Mouse (Mus musculus): ENCODE results near the gene Susd1. TPM values are rescaled to one million over a fixed set of nuclear protein-coding genes. Genes with fewer than 3 reads are reported as not detected.

Susd1 gene
- total RNA-seq, 2 experiments from 2014 or later: 2.3 to 4.1 TPM

DNA sequence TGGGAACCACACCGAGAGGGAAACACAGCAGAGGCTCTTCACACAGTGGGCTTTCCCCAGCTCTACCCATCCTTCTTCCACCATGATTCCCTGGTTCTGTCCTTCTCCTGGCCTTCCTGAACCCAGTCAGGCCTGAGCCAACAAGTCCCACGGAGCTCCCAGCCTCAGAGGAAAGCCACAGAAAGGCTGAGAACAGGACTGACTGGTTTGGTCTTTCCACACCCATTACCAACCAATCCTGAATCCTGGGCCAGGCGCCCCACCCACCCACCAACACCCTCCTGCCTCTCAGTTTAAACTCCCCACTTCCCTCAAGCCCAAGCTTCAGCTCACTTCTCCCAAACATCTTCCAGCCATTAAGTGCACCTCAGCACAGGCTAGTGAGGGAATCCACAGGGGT, 4.4 kb downstream of the Susd1 start:
- no peak for DNase-seq

DNA sequence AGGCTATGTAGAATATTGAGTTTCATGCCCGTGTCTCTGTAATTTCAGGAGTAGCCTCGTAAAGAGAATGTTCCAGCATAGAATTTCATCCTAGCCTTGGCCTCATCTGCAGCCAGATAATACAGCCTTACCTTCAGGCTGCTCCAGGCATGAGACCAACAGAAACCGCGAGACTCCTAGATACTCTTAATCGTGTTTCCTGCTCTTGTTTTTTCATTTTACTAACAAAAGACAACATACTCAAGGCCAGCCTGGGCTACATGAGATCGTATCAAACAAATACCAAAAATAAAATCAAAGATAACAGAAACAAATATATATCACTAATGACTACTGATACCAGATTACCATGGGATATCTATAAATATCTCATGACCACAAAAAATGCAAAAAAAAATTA, 9.3 kb downstream of the Susd1 start:
- DNase-seq: no peak

DNA sequence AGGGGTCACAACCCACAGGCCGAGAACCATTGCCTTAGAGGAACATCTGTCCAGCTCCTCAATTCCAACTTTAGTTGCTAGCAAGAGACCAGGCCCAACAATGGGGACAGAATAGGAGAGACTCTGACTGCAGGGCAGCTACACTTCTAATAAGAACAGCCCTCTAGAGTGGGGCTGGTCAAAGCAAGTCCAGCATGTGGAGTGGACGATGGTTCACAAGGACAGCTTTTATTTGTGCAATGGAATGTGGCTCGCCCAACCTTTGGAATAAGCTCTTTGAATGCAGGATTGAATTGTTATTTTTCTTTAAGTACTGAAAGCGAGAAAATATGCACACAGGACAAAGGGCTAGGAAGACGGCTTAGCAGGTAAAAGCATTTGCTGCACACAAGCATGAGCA, 12.0 kb downstream of the Susd1 start:
- no peak for DNase-seq

DNA sequence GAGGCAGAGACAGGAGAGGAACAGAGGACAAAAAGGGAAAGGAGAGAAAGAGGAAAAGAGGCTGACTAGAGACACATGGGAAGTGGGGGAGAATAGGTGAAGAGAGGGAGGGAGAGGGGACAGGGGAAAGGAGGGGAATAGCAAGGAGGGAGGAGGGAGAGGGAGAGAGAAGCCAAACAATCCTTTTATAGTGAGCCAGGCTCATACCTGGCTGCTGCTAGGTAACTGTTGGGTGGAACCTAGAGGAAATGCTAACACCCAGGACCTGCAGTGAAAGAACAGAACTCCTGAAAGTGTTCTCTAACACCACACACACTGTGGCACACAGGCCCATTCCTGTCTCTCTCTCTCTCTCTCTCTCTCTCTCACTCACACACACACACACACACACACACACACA, 15.6 kb downstream of the Susd1 start:
- no peak for DNase-seq

DNA sequence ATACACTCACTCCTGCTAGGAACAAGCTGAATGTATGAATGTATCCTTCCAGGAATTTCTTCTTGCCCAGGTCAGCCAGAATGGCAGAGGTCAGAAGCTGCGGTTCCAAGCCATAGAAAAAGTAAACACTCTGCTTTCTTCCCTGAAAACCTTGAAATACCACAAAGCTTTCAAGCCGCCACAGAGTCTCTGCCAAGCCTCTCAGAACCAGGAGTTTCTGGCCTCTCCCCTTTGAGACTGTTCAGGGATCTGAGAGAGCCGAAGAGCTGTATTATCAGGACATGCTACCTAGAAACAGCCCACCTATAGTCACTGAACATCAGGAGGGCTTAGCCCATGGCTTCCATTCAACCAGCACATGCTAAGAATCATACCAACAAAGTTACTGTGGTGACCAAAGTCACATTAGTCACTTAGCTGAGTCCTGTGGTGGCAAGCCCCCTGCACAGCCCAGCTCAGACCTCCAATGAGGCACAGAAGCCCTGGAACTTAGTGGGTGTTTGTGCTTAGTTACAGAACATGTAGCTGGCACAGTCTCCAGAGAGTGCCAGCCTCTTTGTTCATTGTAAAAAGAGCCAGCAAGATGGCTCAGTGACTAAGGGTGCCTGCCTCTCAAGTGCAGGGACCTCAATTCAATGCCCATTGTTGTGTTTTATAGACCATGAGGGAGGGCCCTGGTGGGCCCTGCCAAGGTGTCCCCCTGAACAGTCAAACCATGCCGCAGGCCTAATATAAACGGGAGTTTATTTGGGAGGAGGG, 16.2 kb downstream of the Susd1 start:
- peak; percentile 30 to 42 for DNase-seq

DNA sequence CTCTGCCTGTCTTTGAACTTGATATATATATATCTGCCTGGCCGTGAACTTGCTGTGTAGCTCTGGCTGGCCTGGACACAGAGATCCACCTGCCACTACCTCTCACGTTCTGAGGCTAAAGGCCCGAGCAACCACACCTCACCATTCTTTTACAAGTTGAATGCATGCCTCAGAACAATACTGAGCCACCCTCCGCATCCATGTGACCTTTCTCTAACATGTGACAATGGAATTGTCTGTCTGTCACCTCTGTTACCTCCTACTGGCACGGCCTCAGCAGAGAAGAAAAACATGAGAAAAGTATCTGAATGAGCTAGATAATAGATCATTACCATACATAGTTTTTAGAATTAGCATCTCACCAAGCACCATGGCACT, 17.1 kb downstream of the Susd1 start:
- DNase-seq: no peak

DNA sequence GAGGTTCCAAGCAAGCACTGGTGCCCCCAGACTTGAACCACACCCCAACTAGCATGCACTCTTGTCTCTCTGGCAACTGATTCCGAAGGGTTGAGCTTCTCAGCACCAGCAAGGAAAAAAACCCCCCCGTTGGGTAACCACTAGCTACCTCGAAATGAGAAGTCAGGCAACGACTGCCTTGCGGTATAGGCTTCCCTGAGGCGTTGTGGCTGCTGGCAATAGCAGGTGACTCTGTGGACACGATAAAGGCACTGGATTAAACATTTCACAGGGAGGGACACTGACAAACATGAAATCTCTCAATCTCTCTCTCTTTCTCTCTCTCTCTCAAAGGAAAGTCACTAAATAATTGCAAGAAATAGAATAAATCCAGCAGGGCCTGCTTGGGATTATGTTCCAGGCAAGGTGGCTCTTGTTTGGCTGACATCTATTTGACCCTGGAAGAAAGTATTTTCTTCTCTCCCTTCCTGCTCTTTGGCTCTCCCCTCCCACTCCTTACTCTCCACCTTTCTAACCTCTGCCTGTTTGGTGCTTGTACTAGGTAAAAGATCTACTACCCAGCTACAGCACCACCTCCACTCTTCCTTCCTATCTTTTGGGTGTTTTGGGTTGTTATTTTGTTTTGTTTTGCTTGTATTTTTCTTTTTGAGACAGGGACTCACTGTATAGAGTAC, 17.6 kb downstream of the Susd1 start:
- no peak for DNase-seq

DNA sequence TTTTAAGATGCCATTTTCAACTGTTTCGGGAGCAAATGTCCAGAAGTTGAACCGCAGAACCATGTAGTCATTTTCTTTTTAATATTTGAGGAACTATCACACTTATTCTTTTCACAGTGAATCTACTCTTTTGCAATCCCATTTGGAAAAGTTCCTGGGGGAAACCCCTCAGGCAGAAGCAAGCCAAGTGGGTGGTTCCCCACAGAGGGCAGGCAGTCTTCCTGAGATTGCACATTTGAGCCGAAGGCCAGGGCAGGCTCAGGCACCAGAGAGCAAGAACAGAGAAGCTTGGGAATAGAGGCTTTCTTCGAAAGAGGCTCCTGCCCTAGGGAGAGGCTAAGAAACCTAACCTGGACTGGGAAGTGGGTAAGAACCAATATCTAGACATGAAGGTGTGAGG, 19.2 kb downstream of the Susd1 start:
- DNase-seq: no peak

DNA sequence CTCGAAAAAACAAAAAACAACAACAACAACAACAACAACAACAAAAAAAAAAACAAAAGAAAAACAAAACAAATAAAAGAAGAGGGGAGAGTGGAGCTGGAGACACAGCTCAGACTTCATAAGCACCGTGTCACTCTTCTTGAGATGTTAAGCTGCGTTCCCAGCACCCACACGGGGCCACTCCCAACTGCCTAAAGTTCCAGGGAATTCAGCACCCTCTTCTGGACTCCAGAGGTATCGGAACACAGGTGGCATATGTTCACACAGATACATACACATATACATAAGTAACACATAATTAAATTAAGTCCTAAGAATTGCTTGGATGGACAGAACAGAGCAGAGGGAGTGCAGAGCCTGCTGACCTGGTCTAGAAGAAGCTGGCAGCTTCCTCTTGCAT, 25.0 kb downstream of the Susd1 start:
- DNase-seq: no peak

DNA sequence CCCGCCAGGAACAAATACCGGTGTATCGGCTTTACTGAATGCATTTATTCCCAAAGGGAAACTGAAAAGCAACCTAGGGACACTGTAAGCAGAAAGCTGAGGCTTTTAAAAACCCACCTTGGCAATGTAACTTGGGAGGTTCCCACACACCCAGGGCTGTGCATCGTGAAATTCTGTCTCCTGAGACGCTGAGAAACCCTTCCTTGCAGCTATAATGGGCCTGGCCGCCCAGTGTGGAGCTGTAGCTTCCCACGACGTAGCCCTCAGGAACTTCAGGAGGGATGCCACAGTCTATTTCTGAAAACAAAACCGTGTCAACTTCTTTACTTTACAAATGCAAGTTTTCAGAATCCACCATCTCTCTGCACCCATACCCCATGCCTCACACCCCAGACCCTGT, 27.3 kb downstream of the Susd1 start:
- no peak for DNase-seq

DNA sequence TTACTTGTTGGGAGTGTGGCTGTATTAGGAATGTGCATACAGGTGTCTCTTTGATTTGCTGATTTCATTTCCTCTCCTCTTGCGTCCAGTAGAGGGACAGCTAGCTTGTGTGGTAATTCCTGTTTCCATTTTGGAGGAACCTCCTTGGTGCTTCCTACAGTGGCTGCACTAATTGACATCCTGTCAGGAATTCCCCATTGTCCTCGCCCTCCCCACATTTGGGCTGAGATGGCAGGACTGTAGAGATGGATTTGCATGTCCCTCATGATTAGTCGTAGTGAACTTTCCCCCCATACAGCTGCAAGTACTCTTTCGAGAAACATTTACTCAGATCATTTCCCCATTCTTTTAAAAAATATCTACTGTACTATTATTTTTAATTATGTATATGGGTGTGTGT, 30.7 kb downstream of the Susd1 start:
- no peak for DNase-seq

DNA sequence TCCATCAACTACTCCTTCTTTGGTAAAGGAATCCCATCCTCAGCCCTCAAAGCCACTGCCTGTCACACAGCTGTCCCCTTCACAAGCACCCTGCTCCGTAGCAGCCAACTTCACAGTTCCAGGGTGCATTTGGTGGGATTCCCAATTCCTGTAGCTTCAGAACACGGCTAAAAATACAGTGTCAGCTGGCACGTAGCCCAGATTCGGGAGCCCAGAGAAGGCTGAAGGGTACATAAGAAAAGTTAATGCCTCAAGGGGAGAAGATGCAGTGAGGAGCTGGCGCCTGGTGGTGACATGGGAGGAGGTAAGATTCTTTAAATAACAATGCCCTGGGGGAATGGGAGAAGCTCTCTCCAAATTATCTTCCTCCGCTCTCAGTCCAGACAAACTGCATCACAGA, 34.1 kb downstream of the Susd1 start:
- peak in 1 of 2 experiments; percentile 47 for DNase-seq

DNA sequence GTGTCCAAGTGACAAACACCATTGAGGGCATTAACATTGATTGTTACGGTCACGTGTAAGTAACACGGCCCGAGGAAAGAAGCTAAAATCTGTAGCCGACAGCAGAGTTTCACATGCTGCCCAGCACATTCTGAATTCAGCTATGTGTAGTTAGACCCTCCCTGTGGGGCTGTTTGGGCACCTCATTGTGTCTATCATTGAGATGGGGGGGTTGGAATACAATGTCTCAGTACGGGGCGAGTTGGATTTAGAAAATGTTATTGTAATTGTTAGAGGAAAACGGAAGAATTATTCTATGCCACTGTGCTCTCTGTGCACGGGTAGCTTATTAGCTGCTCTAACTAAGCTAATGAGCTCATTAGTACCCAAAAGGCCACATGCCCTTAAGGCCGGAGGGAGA, 37.5 kb downstream of the Susd1 start:
- DNase-seq: no peak

DNA sequence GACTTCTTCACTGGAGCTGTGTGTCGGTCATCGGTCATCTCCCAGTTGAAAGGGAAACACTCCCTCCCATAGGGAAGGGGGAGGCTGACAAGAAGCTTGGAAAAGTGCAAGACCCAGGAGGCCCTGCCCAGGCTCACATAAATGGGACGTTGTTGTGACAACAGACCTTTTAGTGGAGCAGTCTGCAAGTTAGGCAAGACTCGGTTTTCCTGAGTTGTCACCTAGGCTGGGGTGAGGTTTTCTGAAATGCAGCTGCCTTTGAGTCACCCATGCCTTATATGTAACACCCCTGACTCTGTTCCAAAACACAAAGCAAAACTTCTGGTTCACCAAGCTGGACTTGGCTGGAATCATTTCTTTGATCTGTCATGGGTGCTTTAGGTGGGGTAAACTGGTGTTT, 39.1 kb downstream of the Susd1 start:
- no peak for DNase-seq

DNA sequence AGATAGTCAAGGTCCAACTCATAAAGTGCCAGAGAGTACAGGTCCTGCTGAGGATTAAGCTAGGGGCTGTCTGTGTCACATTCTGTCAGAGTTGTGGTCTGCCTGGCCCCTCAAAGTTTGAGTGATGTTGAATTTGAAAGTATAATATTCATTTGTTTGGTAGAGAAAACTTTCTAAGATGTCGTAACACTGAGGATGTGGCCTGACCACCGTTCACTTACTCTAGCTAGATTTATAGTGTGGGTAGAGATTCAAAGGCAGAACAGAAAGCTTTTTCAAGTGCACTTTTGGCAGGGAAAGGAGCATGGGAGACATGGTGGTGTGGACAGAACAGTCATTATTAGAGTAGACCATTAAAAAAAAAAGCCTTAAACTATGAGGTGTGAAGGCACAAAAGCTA, 42.9 kb downstream of the Susd1 start:
- DNase-seq: no peak

DNA sequence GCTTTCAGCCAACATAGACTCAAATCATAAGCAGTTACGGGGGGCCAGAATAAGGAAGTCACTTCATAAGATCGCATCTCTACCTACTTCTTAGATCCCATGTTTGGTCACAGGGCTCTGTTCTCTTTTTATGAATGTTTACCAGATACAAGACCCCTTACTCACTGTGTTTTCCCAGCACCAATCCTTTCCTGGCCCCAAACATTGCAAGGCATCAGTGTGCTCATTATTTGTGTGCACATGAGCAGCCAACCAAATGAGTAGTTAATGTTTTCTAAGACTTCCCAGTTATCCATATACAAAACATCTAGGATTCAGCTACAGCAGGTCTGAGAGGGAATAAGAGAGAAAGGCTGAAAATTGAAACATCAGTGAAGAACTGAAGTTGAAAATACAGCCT, 44.3 kb downstream of the Susd1 start:
- DNase-seq: no peak

DNA sequence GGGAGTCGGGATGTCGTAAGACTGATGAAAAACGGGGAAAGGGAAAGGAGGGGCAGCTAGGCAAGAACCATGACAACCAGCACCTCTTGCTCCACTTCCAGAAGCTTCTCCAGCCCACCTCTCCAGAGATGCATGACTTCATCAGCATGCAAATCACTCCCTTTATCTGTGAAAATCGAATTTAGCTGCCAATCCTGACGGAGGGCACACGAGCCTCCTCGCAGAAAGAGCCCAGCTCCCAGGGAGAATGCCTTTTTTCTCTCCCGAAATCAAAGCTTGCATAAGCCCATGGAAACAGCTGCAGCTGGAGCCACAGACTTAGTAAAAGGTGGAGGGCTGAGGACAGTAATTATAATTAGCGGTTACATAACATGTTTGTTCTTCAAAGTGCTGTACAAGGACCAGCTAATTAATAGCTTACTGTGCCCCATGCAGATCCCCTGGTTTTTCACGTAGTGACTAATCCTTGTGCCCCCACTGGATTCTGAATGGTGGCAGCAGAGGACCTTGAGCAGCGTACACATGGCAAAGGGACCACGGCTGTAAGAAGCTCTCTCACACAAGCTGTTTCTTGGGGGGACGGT, 49.9 kb downstream of the Susd1 start:
- DNase-seq: peak; percentile 25 to 27

DNA sequence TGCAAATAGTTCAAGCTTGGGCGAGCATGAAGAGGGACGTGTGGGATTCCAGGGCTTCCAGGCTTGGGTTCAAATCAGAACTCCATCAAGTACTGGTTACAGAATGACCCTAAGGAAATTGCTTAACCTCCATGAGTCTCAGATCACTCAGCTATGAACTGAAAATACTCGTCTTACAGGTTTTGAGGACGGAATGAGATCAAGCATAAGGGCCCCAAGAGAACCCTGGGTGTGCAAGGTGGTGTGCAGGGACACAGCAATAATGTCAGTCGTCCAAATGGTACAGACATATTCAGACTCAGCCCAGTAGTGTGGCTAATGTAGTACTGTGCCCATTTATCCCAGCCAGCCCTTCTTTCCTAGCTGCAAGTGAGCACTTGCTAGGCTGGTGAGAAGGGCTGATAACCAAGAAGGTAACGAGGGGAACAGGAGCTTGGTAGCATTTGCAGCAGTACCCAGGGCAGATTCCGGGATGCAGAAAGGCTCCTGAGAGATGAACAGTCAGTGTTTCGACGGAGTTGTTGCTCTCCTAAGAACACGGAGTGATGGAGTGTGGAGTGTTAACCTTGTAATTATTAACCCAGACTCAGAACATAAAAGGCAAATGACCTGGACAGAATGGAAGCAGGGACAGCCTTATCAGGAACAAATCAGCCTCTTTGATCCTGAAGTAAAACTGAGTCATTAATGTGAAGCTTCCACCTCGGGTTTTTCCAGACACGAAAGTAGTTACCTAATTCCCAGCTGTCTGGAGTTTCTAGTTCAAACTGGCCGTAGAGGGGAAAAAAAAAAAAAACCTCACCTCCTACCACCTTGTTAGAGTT, 50.8 kb downstream of the Susd1 start:
- no peak for DNase-seq

DNA sequence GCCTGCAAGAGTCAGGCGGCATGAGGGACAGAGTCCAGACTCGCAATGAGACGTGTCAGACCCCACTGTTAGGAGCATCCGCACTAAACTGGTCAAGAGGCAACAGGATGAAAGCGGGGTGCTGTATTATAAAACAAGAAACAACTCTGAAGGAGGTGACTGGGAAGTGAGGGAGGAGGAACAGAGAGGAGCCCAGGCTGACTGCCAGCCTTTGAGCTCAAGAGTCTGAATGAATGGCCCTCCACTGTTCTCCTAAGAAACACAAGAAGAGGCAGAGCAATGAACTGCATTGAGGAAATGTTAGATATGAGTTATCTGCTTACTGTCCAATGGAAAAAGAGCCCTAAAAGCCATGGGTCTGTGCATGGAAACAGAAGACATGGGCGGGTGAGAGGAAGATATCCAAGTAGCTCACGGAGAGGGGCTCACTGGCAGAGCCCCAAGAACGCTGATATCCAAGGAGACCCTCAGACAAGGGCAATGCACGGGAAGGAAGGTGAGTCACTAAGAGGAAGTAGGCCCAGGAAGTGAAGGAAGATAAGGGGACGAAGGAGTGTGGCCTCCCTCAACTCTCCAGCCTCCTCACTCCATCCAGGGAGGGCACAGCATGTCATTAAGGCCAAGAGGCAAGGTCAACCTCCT, 53.1 kb downstream of the Susd1 start:
- no peak for DNase-seq

DNA sequence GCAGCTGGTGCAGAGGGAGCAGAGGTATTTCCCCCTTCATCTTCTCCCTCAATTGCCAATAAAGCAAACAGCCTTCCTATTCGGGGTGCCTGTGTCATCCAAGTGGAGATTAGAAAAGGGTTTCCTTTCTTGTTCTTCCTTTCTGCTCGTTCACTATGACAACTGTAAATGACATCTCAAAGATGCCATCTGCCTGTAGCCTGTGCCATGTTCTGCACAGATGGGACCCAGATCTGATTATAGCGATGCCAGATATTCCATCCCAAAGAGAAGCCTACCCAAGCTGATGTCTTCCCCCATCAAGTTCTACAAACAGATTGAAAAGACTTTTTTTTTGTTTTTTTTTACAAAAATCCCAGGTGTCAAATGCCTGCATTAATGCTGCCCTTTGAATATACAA, 54.6 kb downstream of the Susd1 start:
- no peak for DNase-seq

DNA sequence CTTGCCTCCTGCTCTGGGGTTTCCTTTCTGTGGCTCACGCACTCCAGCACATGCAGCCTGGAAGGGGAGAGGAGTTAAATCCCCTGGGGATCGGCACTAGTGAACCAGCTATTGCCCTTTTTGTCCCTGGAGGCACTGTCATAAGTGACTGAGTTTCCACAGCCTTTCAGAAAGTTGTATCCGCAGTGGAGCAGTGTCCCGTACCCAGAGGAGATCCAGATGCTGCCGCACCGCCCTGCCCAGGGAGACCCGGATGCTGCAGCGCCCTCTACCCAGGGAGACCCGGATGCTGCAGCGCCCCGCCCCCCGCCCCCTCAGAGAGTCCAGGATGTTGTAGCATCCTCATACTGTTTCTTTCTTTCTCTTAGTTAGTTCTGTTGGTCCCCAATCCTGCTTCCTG, 56.3 kb downstream of the Susd1 start:
- peak in 1 of 2 experiments; percentile 35 for DNase-seq

DNA sequence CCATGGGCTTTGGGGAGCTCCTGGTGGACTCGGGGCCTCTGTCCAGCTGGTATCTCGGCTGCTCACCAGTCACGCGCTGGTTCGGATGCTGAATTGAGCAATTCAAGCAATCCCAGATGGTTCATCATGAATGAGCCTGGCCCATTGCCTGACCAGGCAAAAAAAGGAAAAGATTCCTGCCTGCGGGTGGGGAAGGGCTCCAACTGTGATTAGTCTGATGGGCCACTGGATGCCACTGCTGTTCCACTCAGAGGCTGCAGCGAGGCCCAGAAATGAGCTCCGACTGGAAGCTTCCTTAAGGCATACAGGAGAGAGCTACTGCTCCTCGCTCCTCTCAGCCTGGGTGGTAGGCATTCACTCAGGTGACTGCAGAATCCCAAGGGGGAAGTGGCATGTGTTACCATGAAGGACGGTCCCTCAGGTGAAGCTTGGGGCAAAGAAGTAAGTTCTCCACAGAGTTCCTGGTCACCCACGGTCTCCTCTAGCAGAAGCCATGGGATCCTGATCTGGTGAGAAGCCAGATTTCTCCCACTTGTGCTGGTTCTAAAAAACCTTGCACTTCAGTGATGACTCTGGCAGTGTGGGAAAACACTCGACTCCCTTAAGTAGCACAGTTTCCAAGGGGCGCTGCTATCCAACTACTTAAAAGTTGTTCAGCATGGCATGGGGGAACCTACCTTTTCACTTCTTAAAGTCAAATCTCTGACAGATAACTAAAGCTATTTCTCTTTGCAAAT, 57.3 kb downstream of the Susd1 start:
- DNase-seq: peak; percentile 67 to 75

Measured in adrenal gland, postnatal 36 days (tissue).